Mouse (Mus musculus) spleen, postnatal 10 days (tissue): Measurements from ENCODE around the gene Ccdc130.
A peak's percentile ranks its signal among the peaks of the same experiment; 100 is the strongest.

ENCODE experiments used
- DNase-seq, 2 experiments: peaks; one replicate each; pipeline ENCODE4 v3.0.0; 2021 to 2022; ENCODE audit warnings: low spot score in 2 of 2

Ccdc130 gene

DNA sequence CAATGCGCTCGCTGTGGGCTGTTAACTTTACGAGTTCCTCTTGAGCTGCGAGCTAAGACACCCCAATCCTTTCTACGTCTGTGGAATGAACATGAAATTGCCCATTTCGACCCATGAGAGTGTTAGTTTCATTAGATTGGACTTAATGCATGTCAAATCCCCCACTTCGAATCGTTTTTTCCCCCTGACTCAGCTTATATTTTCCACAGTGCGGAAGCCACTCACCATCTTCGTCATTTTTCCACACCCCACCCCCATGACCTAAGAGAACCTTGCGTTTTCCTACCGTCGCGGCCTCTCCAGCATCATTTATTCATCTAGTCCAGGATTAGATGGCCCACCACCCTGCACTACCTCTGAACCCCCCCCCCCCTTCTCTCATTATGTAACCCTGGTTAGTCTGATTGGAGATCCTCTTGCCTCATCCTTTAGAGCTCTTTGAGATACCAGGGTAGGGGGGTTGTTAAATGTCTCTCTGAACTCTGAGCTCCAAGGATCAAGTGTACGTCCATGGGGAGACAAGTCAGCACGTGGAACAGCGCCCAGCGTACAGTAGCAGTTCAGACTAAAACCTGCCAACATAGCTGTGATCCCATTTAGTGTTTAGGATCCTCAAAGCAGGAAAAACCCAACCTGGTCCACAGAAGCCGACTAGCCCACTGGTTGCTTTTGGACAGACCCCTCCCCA lies 32.5 kb downstream of the Ccdc130 start:
- DNase-seq, result no peak

DNA sequence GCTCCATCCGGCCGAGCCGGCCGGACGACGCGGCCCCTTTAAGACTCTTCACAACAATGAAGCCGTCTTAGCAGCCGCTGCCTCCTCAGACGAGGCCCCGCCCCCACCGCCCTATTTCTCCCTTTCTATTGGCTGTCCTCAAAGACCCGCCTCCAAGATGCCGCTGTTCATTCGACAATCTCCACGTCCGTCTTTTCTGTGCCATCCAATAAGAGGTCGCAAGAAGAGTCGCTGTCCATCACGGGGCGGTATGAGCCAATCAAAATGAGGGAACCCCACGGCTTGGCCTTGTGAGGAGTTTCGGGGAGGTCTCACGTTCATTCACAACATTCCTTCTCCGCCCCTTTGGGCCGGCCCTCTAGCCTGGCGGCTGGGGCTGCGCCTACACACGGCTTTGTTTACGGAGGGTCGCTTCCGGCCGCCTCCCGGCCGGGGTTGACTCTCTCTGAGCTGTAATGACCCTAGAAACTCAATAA lies 33.1 kb downstream of the Ccdc130 start, which contains the start of gene Zswim4:
Gene Zswim4, minus strand, starts transcription at position 58 of the 476 bp plus-strand sequence.
- DNase-seq, result peak; percentile 95 to 98

DNA sequence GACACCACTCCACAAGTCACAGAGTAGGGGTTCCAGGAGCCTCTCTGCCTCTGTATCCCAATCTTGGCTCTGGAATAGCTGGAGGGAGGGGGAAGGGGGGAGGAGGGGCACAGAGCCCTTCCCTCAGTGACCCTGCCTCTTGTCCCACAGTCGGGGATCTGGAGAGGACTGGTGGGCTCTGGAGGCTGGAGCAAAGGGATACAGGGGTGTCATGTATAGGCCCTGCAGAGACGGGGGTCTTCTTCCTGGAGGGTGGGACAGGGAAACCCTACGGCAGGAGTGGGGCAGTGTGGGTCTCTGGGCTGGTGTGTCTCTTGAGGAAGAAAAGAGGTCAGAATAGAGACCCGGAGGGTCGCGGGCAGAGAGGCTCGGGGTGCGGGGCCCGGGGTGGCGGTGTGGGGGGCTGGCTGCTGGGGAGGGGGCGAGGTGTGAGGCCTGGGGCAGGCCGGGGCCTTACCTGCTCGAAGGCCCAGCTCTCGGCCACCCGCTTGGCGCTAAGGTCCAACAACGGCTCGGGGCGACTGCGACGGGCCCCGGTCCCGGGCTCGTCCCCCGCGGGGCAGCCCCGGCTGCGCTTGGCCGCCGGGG lies 33.7 kb downstream of the Ccdc130 start:
- no peak for DNase-seq

DNA sequence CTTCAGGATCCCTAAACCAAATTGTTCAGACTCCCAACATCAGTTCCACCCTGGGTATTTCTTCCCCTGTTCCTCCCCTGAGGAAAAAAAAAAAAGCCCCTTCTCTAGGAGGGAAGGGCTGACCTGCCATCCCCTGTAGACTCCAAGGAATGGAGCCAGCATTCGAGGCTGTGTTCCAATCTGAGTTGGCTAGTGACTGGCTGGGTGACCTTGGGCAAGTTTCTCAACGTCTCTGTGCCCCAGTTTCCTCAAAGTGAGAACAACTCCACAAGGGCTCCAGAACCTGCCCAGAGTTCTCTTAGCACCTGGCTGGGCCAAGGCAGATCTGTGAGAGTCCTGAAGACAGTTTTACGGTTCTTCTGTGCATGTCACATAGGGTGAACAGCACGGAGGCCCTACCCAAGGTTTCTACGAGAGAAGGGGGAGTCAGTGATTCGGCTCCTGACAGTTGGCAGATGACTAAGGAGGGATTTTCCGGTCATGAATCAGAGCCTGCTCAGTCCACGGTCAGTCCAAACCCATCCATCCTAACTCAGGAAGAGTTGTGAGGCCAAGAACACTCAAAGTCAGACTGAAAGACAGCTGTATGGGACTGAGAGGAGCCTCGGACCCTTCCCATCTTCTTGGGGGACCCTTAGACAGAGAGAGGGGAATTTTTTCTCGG lies 34.3 kb downstream of the Ccdc130 start:
- DNase-seq, result peak in 1 of 2 experiments; percentile 20

DNA sequence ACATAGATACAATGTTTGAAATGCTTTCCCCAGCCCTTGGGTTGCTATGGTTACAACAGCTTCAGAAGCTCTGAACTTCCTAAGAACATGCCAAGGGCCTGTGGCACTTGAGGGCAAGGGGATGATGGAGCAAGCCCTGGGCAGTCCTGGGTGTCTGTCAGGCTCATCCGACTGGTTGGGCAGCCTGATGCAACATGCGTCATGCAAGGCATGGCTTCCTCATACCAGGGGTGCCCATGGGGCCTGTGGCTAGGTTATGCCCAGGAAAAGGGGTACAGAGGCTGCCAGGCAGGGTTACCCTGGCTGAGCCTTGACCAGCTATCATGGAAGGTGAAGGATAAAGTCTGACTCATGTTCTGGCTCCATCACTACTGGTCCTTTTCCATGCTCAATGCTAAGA lies 37.1 kb downstream of the Ccdc130 start:
- DNase-seq, result no peak

DNA sequence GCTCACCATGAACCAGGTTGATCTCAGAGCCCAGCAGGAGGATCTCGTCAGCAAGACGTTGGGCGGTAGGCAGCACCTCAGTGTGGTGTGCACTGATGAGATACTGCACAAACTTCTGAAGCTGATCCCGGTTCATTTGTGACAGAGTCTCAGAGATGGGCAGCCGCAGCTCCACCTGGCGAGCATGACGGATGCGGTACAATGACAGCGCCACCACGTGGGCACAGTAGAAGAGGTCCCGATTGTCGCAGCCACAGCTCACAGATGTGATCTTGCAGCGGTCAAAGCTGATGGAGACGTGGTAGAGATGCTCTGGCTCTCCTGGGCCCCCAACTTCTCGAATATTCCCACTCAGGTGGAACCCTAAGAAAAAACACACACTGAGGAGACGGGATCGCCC lies 39.4 kb downstream of the Ccdc130 start:
- peak in 1 of 2 experiments; percentile 49 for DNase-seq

DNA sequence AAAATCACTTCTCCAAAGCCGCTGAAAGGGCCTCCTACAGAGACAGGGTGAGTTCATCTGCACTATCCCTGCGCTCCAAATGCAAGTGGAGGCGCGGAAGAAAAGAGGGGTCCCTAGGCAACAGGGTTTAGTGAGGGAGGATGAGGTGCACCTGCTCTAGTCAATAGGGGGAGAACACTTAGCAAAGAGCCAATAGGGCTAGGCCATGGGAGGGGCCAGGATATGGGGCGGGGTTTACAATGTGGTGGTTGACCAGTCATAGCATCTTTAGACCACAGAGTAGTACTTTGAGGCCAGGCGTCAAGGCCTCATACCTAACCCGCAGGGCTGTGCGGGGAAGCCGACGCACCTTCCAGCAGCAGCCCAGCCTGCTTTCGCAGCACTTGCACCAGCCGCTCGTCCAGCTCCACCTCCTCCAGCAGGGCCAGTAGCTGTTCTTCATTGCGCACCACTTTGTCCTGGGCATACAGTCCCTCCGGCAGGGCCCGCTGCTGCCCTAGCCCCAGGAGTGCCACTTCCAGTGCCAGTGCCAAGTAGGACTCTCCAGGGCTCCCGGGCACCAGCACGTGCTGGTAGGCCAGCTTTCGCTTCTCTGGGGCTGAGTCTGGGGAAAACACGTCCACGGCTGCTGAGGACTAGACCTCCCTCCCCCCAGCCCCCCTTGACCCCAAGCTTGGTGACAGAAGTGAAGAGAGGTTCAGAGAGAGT lies 46.7 kb downstream of the Ccdc130 start:
- no peak for DNase-seq

DNA sequence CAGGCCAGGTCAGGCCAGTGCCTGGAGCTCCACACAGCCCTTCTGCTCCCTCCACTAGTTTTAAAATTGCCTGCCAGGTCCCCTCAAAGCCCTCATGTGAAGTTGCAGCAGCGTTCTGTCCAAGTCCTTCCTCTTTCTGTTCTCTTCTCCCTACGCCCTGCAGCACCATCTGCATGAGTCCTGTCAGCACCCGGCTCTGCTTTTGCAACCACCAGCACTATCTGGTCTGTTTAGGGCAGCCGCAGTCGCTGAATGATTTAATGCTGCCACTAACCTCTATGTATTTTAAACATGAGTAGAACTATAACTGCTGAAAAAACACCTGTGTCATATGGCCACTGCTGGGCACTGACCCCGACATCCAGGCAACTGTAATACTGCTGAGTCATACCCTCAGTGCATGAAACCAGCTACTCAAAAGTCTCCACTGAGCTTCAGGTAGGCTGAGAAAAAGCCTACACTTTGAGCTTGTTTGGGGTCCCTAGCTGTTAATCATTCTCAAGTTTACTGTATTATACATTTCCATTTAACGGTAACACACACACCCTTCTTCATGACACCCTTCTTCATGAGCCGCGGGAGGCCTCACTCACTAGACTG lies 47.5 kb downstream of the Ccdc130 start:
- peak in 1 of 2 experiments; percentile 31 for DNase-seq

DNA sequence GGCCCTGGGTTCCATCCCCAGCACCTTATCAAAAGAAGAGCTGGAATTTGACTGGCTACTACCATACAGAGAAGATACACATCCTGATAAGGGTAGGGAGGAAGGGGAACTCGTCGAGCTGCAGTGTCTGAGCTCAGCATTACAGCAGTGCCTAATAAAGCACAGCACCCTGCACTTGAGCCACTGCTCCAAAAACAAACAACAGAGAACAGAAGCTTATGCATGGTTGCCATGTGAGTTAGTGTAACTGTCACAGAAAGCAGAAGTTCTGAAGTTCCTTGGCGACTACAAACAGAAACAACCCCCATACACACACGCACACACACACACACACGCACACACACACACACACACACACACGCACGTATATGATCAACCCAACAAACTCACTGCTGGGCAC lies 50.1 kb downstream of the Ccdc130 start:
- DNase-seq, result peak in 1 of 2 experiments; percentile 20

DNA sequence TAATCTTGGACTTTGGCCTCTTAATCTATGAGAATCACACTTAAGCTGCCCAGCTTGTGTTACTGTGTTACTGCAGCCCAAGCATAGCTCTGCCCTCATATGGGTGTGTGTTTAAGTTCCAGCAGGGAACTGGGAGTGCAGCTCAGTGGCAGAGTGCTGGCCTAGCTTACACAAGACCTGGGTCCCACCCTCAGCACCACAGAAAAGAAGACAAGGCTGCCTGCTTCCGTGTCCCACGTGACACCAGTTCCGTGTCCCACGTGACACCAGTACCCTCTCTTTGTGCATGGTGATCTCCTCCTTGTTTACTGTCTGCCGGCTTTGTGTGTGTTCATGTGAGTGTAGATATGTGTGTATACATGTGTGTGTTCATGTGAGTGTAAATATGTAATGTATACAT lies 52.0 kb downstream of the Ccdc130 start:
- DNase-seq, result no peak

DNA sequence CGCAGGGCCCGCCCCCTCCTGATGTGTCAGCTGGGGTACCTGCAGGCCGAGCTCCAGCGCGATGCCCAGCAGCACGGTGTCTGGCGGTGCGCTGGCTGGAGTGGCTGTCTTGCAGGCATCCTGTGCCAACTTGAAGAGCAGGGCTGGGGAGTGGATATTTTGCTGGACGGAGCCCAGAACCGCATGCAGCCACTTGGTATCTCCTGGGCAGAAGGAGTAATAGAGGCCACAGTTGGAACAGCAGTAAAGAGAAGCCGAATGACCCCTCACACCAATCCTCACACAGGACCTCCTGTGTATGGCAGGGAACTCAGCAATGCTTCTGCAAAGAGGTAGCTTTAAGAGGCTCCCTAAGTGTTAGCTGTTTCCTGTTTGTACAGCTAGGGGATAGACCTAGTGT lies 53.0 kb downstream of the Ccdc130 start:
- DNase-seq, result no peak

DNA sequence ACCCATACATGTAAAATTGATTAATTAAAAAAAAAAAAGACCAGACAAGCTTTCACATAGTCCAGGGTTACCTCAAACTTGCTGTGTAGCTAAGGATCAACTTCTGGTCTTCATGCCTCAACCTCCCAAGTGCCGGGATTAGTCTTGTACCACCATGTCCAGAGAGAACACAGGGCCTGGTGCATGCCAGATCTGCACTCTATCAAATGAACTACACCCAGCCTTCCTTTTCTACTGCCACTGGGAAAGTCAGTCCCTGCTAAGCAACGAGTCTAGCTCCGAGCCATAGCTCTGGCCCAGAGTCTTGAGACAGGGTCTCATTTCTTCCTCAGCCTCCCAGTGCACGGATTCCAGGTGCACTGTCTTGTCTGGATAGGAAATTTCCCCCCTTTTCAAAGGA lies 56.9 kb downstream of the Ccdc130 start:
- DNase-seq, result no peak

DNA sequence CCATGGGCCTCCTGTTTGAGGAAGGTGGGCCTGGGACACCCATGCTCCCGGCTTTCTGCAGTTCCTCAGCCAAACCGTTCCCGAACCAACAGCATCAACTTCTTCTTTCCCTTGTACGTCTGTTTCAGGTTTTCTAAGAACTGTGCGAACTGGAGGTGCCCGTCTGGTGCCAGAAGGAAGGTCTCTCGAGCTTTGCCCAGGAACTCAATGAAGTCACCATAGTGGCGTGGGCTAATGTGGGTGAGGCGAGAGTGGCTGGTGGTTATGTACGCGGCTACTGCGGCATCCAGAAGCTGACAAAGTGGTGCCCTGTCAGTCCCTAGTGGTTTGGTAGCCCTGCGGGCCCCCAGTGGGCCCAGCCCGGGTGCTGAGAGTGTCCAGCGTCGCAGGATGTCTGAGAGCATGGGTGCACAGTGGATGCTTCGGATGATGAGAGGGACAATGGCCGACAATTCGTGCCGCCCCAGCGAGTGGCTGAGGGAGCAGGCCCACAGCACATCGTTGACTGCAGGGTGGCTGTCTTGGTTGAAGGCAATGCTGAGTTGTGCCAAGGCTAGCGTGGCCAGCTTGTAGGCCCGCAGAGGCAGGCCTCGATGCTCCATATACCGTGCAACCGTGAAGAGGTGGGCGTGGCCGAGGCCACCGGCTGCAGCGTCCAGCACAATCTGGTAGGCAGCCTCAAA lies 58.2 kb downstream of the Ccdc130 start:
- DNase-seq, result no peak

DNA sequence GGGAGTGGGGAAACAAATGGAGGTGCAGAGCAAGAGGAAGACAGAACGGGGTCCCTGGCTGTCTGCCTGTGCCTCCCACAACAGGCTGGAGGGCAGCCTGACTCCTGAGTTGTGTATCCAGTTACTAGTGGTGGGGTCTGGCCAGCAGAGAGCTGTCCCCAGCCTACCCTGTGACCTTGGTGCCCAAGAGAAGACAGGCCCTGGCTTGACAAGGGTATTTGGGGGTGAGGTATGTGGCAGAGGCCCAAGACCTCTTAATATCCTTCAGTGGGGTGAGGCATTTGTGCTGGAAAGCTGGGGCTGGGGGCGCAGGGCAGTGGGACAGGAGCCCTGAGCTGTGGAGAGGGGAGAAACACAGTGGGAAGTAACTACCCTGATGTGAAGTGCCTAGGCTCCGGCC lies 59.0 kb downstream of the Ccdc130 start:
- no peak for DNase-seq

DNA sequence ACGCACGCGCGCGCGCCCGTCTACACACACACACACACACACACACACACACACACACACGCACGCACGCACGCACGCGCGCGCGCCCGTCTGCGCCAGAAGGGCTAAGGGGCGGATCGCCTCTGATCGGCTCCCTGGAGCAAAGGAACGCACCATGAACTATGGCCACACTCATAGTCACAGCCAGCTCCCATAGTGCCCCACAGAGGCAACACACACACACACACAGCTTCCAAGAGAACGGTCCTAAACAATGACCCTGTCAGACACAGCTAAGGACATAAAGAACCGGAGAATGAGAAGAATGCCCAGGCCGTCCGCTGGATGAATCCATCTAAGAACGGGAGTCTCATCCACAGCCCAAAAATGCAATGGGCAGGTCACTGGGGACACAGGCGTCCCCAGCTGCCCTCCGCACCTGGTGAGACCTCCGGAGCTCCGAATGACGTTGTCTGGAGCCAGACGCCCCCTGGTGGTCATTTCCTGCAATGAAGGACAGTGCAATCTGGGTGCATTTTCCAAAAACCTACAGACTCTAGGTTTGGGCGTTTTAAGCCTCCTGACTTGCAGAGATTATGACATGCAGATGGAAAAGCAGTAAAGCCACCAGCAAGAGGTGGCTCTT lies 59.9 kb downstream of the Ccdc130 start:
- peak; percentile 78 to 88 for DNase-seq

DNA sequence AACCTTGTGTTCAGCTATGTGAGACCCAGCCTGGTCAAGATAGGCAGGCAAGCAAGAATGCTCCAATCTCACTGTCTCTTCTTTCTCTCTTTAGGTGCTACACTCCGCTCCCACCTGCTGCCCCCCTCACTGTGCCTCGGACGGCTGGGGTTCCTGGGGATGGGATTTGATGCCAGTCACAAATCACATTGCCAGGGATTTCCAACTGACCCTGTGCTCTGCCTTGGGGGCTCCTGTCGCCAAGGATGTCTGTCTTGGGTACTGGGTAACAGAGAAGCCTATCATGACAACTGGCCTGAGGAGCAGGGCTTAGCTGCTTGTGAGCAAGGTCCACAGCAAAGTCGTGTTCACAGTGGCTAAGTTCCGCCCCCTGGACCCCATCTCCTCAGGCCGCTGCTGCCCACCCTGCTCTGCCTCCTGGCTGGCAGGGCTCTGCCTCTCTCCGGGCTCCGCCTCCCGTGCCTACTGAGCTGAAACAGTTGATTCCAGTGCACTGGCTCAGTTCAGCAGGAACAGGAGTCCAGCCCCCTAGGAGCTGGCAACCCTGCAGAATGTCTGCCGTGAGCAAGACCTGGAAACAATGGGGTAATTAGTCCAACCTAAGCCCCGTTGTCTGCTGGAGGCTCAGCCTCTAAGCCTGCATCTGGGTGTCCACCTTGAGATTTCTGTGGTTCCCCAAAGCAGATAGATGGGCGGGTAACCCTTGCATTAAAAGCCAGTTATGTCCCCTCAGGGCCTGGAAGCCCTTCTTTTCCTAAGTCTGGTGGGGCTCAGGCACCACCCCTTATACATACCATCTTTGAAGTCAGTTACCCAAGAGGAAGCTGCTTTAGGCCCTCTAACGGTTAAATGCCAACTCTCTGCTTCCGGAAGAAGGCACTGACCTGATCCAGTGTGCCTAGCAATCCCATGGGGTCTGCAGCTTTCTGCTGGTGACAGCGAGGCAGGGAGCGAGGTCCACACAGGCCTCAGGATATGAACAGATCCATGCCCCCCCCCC lies 61.5 kb downstream of the Ccdc130 start:
- no peak for DNase-seq

DNA sequence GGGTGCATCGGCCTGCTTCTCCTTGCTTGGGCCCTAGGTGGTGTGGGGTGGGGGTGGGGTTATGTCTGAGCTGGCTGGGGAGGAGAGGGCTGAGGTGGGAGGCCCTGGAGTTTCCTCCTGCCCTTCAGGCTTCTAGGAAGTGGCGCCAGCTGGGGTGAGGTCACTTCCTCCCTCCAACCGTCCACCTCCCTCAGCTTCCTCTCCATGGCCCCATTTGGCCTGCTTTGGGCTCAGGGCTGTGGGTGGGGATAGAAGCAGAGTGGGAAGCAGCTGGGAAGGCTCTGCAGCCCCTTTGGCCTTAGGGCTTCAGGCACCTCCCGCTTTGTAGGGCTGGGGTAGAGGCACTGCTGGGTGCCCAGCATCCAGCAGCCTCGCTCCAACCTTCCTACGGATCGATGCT lies 62.4 kb downstream of the Ccdc130 start:
- peak in 1 of 2 experiments; percentile 55 for DNase-seq
